Mouse (Mus musculus) adrenal gland (tissue): ENCODE measurements at regions not wholly inside any gene's neighbourhood (a gene's known extent, or its start where the extent isn't known, plus 50 kb on each side); places are given as distances from the start of the nearest gene placed in this dataset.

Experiments
- intact Hi-C: fragments of 180-260 bp; cut with DNase I; formaldehyde crosslinking; loops from one replicate; pipeline ENCODE4 v1.15.1; 2025

DNA sequence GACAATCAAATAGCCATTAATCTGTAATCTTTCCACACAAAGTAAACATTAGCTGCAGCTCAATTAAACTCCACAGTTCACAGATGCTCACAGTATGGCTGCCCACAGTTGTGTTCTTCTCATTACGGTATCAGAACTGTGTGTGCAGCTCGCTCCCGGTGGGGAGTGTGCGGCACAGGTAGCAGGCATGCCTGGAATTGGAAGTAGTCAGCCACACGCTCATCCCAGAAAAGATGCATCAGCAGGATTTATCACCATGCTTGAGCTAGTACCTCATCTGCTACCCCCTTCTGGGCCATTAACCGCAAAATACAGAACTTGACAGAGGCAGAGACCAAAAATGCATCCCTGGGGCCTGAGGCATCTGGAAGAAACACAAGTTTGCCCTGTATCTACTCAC, 437.8 kb downstream of the Adam3 start:
- intact Hi-C loops: no loop called here

DNA sequence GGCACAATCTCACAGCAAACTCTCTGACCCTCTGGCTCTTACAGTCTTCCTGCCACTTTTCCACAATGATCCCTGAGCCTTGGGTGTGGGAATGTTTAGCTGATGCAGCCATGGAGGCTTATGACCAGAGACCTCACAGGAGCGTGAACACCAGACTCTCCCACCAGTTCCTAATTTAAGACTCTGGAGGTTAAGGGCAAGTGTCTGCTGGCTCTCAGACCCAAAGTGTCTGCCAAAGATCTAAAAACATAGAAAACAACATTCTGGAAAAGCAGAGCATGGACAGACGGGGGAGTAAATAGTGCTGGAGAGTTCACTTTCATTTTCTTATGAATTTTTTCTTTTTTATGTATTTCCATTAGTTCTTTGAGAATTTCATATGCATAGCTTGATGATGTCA, 440.7 kb downstream of the Adam3 start:
- intact Hi-C loops: no loop called here

DNA sequence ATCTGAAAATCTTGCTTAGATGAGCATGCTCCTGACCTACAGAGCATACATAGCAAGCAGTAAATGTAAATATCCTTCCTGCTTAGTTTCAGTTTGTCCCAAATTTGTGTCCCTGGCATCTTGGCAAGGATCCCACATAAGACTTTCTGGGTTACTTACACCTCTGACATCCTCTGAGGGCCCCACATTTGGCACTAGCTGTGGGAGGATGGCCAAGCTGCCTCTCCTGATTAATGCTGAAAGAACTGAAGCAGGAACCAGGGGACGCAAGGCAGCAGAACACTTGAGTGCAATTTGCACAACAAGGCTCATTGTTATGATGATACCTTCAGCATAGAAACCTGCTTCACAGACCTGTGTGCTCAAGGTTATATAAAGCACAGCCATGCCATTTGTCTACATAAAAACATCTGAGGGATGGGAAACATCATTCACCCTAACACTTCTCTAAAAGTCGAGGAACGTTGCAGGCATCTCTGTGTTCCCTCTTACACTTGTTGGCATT, 441.7 kb downstream of the Adam3 start:
- intact Hi-C loops: no loop called here

DNA sequence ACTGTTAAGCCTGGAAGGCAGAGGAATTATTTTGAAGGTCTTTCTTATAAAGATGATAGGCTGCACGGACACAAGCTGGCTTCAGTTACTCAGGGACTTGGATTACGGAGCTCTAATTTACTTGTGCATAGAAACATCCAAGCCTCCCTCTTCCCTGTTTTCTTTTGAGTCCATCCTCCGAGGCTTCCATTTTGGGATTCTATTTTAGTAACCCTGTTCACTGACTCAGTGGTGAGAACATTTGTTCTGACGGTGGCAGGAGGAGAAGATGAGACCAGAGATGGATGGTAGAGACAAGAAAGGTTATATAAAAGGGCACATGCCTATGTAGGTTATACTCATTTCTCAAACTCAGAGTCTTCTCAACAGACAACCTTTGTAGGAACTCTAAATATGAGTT, 445.4 kb downstream of the Adam3 start:
- intact Hi-C loops: no loop called here

DNA sequence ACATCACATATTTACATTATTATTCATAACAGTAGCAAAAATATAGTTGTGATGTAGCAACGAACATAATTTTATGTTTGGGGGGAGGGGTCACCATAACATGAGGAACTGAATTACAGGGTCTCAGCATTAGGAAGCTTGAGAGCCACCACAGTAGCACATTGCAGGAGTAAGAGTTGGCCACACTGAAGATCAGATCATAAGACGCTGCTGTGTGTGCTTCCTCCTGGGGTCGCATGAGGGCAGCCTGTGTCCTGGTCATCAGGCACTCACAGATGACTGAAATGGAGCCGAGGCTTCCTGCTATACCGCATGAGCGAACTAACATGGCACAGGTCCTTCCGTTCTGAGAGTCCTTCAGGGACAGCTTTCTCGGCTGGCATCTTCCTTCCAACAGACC, 447.3 kb downstream of the Adam3 start:
- intact Hi-C loops: no loop called here

DNA sequence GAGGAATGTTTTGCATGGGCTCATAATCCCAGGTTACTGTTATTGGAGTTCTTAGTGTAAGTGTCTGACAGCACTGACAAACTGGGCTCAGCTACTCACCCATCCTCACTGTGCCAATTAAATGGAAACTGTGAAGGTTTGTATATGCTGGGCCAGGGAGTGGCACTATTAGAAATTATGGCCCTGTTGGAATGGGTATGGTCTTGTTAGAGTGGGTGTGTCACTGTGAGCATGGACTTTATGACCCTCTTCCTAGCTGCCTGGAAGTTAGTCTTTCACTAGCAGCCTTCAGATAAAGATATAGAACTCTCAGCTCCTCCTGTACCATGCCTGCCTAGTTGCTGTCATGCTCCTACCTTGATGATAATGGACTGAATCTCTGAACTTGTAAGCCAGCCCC, 464.3 kb downstream of the Adam3 start:
- intact Hi-C loops: no loop called here

DNA sequence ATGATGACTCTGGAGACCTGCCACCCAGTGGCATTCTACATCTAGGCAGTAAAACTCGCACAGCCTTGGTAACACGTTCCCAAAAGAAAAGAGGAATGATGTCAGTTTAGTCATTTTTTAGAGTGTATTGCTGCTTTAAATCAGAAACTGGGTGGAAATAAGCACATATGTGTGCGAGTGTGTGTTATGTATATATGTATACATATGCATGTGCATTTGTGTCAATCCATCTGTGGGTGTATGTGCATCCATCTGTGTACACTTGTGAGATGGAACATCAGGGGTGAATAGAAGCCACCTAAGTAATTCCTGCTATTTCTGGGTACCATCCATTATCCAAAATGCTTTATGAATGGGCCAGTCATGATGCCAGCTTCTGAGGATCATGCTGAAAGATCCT, 467.0 kb downstream of the Adam3 start:
- intact Hi-C loops: no loop called here

DNA sequence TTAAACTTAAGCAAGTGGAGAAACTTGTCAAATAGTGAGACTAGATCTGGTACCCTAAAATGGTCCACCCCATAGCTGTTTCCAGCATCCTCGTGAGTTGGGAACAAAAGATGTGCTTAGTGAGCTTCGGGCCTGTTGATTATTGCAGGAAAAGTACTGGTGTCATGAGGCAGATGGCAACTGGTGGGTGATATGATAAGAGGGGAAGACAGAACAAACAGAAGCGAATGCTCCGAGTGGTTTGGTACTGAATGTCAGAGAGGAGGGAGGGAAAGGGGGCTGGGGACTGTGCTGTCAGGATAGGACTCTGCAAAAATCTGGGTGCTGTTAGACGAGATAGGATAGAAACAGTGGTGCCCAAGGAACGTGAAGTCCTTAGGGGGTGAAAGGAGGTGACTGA, 483.4 kb downstream of the Adam3 start:
- intact Hi-C loops: no loop called here

DNA sequence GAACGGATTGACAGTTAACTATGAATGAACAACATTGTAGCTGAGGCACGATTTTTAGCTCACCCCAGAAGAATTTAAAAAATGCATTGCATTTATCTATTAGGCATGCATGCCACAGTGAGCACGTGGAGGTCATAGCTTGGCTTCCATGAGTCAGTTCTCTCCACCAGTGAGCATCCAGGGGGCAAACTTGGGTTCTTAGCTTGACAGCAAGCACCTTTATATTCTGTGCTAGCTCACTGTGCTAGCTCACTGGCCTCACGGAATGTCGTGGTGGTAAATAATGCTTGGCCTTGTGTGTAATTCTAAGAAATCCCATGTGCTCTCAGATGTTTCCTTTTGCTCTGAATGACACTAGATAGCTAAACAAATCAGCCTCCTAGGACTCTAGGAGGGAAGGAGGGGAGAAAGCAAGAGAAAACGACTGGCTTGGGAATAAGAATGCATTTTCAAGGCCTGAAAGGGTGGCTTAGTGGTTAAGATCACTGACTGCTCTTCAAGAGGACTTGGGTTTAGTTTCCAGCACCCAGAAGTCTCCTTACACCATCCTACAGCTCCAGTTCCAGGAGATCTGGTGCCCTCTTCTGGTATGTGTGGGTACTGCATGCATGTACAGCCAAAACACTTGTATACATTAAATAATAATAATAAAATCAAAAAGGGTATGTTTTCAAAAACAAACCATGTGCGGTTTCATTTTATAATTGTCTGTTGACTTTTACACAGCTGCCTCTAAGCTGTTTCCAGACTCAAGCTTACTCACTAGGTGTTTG, 485.3 kb downstream of the Adam3 start:
- intact Hi-C loops: no loop called here

DNA sequence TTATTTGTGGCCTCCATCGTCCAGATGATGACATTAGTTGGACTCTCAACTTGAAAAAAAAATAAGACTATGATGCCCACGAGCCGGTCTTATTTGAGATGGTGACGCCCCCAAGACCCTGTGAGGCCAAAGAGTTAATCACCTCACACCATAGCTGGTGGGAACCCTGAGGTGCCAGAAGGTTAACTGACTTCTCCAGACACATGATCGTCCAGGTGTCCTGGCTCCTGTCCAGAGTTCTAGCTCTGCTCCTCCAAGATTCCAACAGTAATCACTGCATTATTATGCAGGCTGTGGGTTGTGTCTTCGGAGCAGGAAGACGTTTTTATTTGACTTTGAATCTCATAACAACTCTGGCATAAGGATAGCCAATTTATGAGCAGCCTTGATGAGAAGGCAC, 490.7 kb downstream of the Adam3 start:
- intact Hi-C loops: no loop called here

DNA sequence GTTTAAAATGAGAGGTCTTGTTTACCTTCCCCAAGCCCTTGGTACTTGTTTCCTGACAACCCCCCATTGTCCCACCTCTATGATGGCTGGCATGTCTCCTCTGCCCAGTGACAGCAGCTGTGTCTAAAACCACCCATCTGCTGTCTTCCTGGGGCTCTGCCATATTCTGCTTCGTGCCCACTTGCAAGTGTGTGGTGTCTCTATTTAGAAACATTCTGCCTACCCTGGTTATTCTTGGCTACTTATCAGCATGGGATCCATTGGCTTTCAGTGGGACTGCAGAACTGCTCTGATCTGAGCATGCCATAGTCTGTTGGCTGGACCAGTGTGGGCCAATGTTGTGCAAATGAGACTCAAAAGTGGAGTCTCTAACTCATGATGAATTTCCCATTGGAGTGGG, 497.5 kb downstream of the Adam3 start:
- intact Hi-C loops: no loop called here

DNA sequence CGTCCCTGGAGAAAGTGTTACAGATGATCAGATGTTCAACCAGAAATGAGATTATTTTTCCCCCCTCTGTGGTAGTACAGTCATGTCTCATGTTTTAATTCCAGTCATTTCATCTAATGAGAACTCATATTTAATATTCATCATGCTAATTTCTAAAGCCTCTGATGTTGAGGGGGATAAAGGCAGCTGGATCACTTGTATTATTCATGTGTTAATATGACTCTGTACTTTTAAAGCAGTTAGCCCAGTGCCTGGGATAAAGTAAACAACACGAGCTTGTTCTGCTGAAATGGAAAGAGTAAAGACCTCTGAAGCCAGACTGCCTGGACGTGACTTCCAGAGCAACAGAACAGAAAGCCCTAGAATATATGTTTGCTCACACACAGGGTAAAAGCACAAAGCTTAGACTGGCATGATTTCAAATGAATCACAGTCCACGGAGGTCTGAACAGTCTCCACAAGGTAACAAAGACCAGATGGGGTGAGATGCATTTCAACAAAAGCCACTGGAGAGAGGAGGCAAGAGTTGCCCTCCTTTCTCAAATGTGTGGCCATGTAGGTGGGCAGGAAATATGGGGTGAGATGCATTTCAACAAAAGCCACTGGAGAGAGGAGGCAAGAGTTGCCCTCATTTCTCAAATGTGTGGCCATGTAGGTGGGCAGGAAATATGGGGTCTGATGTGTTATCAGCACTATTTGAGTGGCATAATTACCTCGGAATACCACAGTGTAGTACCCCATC, 498.1 kb downstream of the Adam3 start:
- intact Hi-C loops: no loop called here

DNA sequence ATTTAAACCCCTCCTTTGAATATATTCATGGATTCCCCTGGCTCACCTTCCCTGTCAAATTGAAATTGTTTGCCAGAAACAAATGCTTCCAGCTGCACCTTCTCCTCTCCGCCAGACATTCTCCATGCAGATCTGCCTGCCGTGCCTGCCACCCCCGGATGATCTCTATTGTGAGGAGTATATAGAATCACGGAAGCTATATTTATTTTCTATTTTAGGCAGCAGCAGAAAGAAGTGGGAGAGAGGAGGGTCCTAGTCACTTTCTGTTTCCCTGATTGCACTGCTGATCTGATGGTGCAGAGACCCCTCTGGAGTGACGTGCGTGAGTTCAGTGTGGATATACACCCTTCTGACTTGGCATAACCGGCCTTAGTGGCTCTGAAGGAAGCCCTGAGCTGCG, 505.4 kb downstream of the Adam3 start:
- intact Hi-C loops: no loop called here

DNA sequence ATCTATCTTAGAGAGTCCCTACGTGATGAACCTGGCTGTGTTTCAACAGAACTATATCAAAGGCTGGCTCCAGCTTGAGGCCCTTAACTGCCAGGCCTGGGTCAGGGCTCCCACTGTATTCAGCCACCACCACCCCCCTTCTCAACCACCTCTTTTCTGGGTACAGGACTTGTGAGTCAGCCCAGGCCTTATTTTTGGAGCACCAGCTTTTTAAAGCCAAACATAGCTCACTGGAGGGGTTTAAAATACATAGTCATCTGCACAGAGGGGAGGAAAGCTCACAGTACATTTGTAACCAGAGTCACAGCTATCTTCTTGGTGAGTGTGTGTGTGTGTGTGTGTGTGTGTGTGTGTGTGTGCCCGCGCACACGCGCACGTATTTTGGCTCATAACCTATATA, 509.0 kb downstream of the Adam3 start:
- intact Hi-C loops: no loop called here

DNA sequence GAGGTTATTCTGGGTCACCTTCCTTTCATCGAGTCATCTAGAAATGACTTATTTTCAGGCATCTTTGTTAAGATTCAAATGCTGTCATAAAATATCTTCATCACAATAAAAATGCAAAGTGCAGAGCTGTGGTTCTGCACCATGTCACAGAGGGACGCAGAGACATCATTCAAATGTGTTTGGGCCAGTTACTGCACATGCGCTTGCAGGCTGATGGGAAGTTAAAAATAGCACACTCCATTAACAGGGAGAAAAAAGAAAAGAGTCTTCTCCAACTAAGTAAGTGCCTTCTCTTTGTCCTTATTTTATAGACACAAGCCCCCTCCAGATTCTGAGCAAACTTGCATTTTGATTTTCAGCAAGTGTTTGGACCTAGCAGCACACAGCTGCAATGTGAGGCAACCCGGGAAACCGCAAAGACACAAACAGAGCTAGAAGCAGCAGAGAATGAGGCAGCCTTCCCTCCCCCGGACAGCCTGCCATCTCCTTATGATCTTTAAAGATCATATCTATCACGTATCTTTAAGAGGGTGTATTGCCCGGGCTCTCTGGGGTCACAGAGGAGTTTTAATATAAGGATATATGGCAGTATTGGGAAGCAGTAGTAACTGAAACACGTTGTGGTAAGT, 510.0 kb downstream of the Adam3 start:
- intact Hi-C loops: no loop called here

DNA sequence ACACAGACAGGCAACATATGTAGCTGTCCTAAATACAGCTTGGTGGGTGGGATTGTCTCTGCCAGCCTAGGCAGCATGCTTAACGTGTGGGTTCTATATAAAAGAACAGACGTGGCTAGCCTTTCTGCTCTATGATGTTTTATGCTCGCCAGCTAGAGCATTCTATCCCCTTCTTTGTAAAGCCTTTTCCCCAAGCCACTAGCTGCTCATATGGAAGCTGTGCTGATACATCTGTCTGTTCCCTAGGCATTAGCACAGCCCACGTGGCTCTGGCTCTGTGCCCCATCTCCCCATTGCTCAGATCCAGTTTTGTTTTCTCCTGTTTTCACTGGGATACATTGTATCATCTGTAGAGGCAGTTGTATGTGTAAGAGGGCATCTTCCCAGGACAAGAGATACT, 511.3 kb downstream of the Adam3 start:
- intact Hi-C loops: no loop called here

DNA sequence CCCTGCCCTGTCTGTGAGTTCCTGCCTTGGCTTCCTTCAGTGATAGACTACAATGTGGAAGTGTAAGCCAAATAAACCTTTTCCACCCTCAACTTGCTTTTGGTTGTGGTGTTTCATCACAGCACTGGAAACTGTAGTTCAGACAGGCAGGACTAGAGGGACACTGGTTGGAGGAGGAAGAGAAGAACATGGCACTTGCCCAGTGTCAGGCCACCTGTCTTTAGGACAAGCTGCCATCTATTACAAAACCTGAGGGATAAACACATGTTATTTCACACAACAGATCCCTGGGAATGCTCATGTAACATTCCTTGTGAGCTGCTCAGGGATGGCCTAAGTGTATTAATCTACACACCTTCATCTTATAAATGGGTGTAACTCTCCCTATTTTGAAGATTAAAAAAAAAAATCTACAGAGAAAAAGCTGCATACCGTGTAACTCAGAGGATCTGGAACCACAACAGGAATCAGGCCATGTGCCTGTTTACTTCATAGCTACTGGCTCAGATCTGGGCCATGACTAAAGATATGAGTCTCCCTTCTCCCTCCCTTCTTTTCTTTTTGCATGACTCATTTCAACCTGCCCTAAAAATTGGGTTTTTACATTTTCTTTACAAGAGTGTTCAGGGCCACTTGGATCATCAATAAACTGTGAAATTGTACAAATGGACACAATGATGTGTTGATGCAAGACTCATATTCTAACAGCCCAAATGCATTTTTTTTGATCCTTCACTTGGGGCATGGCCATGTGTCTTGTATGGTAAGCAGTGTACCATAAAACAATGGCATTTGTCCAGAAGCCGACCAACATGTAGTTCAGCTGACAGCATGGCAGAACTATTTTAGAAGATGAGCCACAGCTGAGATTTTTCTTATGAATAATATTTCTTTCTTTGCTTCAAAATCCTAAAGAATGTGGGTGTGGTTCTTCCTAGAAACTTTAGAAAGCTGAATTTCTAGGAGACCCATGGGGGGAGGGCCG, 513.1 kb downstream of the Adam3 start:
- intact Hi-C loops: no loop called here

DNA sequence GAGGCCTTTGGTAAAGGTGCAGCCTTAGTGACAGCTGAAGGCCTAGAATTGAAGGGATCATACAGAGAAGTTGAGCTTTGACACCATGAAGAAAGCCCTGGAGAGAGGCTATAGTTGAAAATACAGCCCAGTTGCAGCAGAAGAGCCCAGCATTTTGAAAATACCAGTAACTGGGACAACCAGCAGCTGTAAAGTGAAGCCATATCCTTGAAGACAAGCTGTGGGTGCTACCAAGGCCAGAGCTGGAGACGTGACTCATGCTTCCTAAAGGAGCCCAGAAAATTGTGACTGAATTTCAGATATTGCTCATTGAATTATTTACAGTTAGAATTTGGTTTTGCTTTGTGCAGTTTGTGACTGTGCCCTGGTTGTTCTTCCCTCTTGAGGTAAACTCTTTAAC, 514.6 kb downstream of the Adam3 start:
- intact Hi-C loops: no loop called here
